Mouse (Mus musculus) common myeloid progenitor, adult 5-6 weeks (primary cell): ENCODE results near the gene Hist1h3h. TPM values are rescaled to one million over a fixed set of nuclear protein-coding genes. Genes with fewer than 3 reads are reported as not detected.

ENCODE experiments used
- ATAC-seq: replicated peaks from 2 replicates; pipeline ENCODE4 v1.8.0; 2016; ENCODE audit warnings: low read depth, mild to moderate bottlenecking, moderate TSS enrichment, inconsistent platforms; ENCODE audit not compliant: poor library complexity, severe bottlenecking
- total RNA-seq: library from RNA; stranded (forward); fragments of 200-1000, 187-1606 nt; gene quantifications from 2 replicates; pipeline ENCODE4 v1.2.3, GENCODE M21; 2017

The Hist1h3h gene
- total RNA-seq, 1 experiment from 2014 or later: 293 TPM

GRCm38 (mm10) chr13:21722993-21723836 is 5.8 kb downstream of the Hist1h3h start:
- ATAC-seq: no peak

DNA sequence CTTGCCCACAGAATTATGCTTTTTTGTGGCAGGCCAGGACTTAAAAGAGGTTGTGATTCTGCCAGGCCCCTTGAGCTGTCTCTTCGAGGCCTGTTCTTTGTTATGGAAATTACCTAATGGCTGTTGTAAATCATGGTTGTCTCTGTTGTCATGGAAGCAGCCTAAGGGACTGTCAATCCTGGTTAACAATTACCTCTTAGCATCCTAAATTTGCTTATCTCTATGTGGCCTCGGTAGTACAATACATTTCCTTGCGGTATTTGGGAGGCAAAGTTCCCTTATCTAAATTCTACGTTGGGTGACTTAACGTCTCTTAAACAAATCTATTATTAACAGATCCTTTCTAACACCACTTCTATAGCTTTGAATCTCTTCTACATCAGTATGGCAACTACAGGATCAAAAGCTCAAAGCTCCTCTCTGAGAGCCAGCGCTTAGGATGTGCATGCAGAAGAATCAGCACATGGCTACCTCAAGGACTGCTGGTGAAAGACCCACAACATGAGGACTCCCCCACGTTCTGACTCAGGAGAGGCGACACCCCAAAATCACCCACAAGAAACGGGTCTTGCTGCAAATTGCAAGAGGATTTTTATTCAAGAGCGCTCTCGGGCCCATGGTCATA is 10.6 kb downstream of the Hist1h3h start:
- ATAC-seq: no peak

- ATAC-seq: no peak
Measured at GRCm38 (mm10) chr13:21729544-21729943, 12.1 kb downstream of the Hist1h3h start.

DNA sequence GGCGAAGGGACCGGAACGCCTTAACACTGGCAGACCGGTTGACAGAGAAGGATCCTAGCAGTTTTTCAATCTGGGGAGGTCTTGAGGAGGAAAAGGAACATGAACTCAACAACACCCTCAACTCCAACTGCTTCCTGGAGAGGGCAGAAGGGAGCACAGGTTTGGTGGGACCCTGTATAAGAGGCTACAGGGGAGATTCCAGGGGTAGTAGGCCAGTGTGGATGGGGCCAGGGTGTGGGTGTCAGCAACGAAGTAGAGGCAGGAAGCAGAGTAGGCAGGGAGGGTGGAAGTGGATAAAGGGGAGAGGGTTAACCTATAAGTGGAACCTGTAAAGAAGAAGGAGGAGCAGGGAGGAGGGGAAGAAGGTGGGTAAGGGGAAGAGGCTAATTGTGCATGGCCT is 16.0 kb downstream of the Hist1h3h start:
- no peak for ATAC-seq

DNA sequence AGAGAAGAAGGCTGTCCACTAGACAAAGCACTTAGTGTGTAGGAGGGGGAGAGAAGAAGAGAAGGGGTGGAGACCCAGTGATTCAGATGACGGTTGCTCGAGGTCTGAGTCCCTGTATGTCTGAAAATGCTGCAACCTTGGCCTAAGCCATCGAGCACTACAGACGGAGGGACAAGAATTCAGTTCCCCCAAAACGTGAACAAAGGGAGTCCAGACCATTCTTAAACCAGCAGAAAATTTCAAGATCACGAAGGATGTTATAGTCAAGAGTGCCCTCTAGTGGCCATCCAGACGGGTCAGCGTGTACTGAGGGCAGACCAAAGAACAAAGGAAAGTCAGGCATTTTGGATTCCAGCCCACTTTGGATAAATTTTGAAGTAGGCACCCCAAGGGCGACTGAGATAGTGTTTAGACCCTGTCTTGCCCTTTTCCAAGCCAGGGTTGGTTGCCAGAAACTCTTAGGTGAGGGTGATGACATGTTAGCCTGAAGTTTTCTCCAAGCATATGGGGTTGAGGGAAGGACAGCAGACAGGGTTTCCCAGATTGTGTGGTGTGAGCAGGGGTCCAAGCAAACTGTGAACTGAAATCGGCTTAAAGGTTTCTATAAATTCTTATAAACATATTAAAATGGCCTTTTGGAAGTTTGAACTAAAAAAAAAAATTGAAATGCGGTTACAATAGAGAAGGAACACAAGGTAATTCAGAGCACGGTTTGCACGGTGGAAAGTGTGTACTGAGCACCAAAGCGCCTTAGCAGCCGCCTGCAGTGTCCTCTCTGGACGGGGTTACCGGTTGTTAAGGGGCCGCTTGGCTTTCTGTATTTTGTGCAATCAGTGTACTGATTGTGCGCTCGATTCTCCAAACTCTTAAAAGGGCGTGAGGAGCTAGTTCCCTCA is 16.8 kb downstream of the Hist1h3h start:
- peak; percentile 67 for ATAC-seq

GRCm38 (mm10) chr13:21734906-21735767 is 17.7 kb downstream of the Hist1h3h start, which contains the start of gene Hist1h4j:
Hist1h4j (plus strand) TSS chr13:21735064.
- ATAC-seq: peak; percentile 81

DNA sequence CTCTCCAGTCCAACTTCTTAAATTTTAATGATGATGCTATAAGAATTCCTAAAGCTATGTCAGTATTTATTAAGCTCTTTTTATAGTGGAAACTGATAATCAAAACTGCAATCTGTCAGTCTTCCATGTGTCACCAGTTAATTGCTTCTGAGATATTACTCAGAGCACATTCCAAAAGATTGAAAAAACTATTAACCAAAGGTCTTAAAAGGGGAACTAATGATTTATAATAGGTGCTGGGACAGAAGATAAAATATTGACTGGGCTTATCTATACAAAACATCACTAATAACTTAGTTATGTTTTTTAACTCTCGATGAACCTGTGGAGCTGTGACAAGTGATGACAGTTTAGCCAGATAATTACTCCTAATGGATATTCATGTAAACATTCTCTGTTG is 27.5 kb downstream of the Hist1h3h start:
- ATAC-seq: no peak

GRCm38 (mm10) chr13:21749387-21750158 is 32.1 kb downstream of the Hist1h3h start:
- ATAC-seq: no peak

DNA sequence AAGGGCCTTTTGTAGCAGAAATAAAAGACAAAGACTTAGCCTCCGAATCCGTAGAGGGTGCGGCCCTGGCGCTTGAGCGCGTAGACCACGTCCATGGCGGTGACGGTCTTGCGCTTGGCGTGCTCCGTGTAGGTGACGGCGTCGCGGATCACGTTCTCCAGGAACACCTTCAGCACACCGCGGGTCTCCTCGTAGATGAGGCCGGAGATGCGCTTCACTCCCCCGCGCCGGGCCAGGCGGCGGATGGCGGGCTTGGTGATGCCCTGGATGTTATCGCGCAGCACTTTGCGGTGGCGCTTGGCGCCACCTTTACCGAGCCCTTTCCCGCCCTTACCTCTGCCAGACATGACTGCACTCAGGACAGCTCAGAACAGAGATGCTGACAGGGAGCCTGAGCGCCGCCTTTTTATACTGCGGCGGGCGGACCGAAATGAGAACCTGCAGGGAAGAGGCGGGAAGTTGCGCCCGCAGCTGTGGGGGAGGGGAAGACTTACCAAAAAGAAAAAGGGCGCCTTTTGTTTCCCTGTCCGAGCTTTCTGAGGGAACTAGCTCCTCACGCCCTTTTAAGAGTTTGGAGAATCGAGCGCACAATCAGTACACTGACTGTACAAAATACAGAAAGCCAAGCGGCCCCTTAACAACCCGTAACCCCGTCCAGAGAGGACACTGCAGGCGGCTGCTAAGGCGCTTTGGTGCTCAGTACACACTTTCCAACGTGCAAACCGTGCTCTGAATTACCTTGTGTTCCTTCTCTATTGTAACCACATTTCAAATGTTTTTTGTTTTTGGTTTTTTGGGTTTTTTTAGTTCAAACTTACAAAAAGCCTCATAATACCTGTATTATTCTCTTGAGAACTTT is 32.9 kb downstream of the Hist1h3h start, which contains the start of gene Hist1h4k:
Hist1h4k (minus strand) TSS at position 347 of the 859 bp plus-strand sequence.
- ATAC-seq: peak; percentile 52

GRCm38 (mm10) chr13:21751417-21751816 is 34.0 kb downstream of the Hist1h3h start:
- no peak for ATAC-seq

DNA sequence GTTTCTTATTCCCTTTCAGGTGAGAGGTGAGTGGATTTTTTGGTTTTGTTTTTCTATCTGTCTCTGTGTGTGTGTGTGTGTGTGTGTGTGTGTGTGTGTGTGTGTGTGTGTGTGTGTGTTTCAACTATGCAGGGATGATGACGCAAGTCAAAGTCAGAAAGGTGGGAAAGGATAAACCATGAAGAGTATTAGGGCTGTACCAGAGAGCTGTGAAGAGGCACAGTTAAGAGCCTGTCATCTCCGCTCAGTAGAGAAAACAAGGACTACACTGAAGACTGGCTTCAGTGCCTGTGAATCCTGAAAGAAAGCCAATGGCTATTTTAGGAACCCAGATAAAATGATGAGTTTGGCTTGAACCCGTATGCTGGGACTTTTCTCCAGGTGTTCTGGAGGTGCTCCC is 34.4 kb downstream of the Hist1h3h start:
- no peak for ATAC-seq

GRCm38 (mm10) chr13:21752356-21752755 is 34.9 kb downstream of the Hist1h3h start:
- ATAC-seq: no peak

DNA sequence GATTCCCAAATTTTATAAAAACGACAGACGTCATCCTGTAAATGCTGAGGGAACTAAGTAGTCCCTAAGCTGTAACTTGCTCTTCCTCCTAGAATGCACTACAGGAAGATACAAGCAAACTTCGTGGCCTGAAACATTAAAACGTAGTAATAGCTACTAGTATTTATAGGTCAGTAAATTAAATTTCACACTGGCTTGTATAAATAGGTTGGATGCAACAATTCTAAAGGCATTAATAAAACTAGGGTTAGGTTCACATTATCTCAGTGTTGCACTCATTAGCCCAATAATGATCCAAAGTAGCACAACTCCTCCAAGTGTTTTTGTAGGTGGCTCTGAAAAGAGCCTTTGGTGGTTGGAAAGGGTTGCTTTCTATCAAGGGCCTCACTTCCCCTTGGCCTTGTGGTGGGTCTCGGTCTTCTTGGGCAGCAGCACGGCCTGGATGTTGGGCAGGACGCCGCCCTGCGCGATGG is 35.6 kb downstream of the Hist1h3h start:
- ATAC-seq: peak; percentile 21; the same call in 1 of the 2 replicates

GRCm38 (mm10) chr13:21753524-21754285 is 36.2 kb downstream of the Hist1h3h start, which contains the start of the genes Hist1h2ak and Hist1h2bn:
Hist1h2ak (minus strand) TSS chr13:21753827.
Hist1h2bn (plus strand) TSS chr13:21754123.
- ATAC-seq: peak; percentile 85

GRCm38 (mm10) chr13:21754294-21755001 is 37.0 kb downstream of the Hist1h3h start:
- peak; percentile 22 for ATAC-seq

GRCm38 (mm10) chr13:21755707-21756106 is 38.2 kb downstream of the Hist1h3h start:
- ATAC-seq: no peak
